Mouse (Mus musculus) heart, embryonic 14.5 days (tissue): ENCODE measurements around the gene Commd1. TPM values are rescaled to one million over a fixed set of nuclear protein-coding genes. Genes with fewer than 3 reads are reported as not detected.

Experiments used
- ATAC-seq: fragments of 200-750 bp; cut with Nextera tagmentation; 2 replicates; pipeline ENCODE4 v1.8.0; 2017; ENCODE audit warnings: low read depth, moderate TSS enrichment; ENCODE audit not compliant: insufficient number of reproducible peaks, insufficient read depth, low FRiP score
- H3K27ac ChIP-seq, 2 experiments: fragments of 200-500 bp in 1 of 2; fragments of 300-500 bp in 1 of 2; sonication (generic) in 1 of 2; replicated peaks in 1 of 2; 2 replicates each; pipeline ENCODE4 v1.5.1; 2012 to 2014; ENCODE audit warnings: low read depth in 2 of 2, low read length in 2 of 2, control low read depth in 1 of 2, mild to moderate bottlenecking in 1 of 2, mixed read lengths in 1 of 2; ENCODE audit not compliant: control insufficient read depth in 1 of 2, insufficient read depth in 1 of 2
- H3K27me3 ChIP-seq: fragments of 300-500 bp; sonication (generic); 2 replicates; pipeline ENCODE4 v1.6.1; 2014; ENCODE audit warnings: mild to moderate bottlenecking, low read length, control low read depth; ENCODE audit not compliant: control insufficient read depth, insufficient read depth
- H3K36me3 ChIP-seq: fragments of 300-500 bp; sonication (generic); 2 replicates; pipeline ENCODE4 v1.6.1; 2014; ENCODE audit warnings: mild to moderate bottlenecking, control low read depth, low read length, mixed read lengths; ENCODE audit not compliant: control insufficient read depth, insufficient read depth
- H3K4me1 ChIP-seq, 2 experiments: fragments of 200-500 bp in 1 of 2; fragments of 300-500 bp in 1 of 2; sonication (generic) in 1 of 2; 2 replicates each; pipeline ENCODE4 v1.6.1; 2012 to 2014; ENCODE audit warnings: low read length in 2 of 2, control low read depth in 1 of 2, mixed read lengths in 1 of 2; ENCODE audit not compliant: control insufficient read depth in 2 of 2, insufficient read depth in 2 of 2
- H3K4me2 ChIP-seq: fragments of 300-500 bp; sonication (generic); 2 replicates; pipeline ENCODE4 v1.6.1; 2014; ENCODE audit warnings: mild to moderate bottlenecking, low read length
- H3K4me3 ChIP-seq, 2 experiments: fragments of 200-500 bp in 1 of 2; fragments of 300-500 bp in 1 of 2; sonication (generic) in 1 of 2; 2 replicates each; pipeline ENCODE4 v1.5.1; 2012 to 2014; ENCODE audit warnings: low read length in 2 of 2, mild to moderate bottlenecking in 2 of 2, control low read depth in 1 of 2, low read depth in 1 of 2, moderate library complexity in 1 of 2; ENCODE audit not compliant: control insufficient read depth in 1 of 2, insufficient read depth in 1 of 2
- H3K9ac ChIP-seq: fragments of 300-500 bp; sonication (generic); 2 replicates; pipeline ENCODE4 v1.6.1; 2014; ENCODE audit warnings: mild to moderate bottlenecking, low read length
- H3K9me3 ChIP-seq: fragments of 300-500 bp; sonication (generic); 2 replicates; pipeline ENCODE4 v1.6.1; 2016; ENCODE audit warnings: low read length, control low read depth; ENCODE audit not compliant: control insufficient read depth
- WGBS: fragments of 180-500 bp; shearing (Covaris S2); extraction: QIAGEN DNeasy Blood & Tissue Kit; methylation state at CpG from one replicate; pipeline ENCODE4 v1.1.7; 2014; 5-methylcytosine and 5-hydroxymethylcytosine counted together
- polyA plus RNA-seq: library from polyadenylated mRNA; unstranded; fragments of >200 nt; fragmentation: Nextera tagmentation; extraction: Ambion mirVana; gene quantifications from 2 replicates; pipeline ENCODE4 v1.2.1, GENCODE M21; 2014

Commd1 gene
- polyA plus RNA-seq, 1 experiment from 2014 or later: 392 TPM

GRCm38 (mm10) chr11:22846960-22847731 is 135.0 kb downstream of the Commd1 start:
- no peaks in the 10 kb centered on the region for H3K36me3 ChIP-seq
- ATAC-seq: no peak
- no peaks in the 10 kb centered on the region for H3K27me3 ChIP-seq
- no peak overlapping the region for H3K4me2 ChIP-seq
- no peak overlapping the region for H3K4me3 ChIP-seq
- H3K9me3 ChIP-seq: no peaks in the 10 kb centered on the region
- peaks cover 31 to 44% of the 10 kb centered on the region in 2 experiments for H3K4me1 ChIP-seq
- WGBS: 54% methylated on average over 8 of the region's 8 CpGs
- no peak overlapping the region for H3K27ac ChIP-seq
- H3K9ac ChIP-seq: no peak overlapping the region

Other genes starting within 250 kb of the Commd1 start
- gene B3gnt2, start 121.4 kb downstream of the Commd1 start, polyA plus RNA-seq: 5.0 and 7.9 TPM in 2 replicates
- 1.9 and 2.2 TPM in 2 replicates for gene Zrsr1, start 10.4 kb downstream of the Commd1 start, polyA plus RNA-seq
- 8.1 and 10.0 TPM in 2 replicates for gene Gm28048, start 292 bp downstream of the Commd1 start, polyA plus RNA-seq
- 214 and 223 TPM in 2 replicates for gene Cct4, start 8.1 kb upstream of the Commd1 start, polyA plus RNA-seq
- gene Fam161a, start 25.1 kb upstream of the Commd1 start, polyA plus RNA-seq: 2.0 and 2.8 TPM in 2 replicates